Mouse (Mus musculus): Measurements from ENCODE around the gene Ddx54.

- TF ChIP-seq POLR2A (IDR thresholded peaks at IDR 0.05; ENCODE audit: low read depth, low read length): no peak
- TF ChIP-seq CTCF (IDR thresholded peaks at IDR 0.05; ENCODE audit: extremely low read depth, insufficient read length, insufficient replicate concordance, low read depth, low read length): no peak
These were observed 6.2 kb downstream of the Ddx54 start for GRCm38 (mm10) chr5:120618778-120619177.

Measured in small intestine, adult 2 months (tissue).